28 mouse cellular contexts compared by ENCODE assay signal in the genomic region with DNA sequence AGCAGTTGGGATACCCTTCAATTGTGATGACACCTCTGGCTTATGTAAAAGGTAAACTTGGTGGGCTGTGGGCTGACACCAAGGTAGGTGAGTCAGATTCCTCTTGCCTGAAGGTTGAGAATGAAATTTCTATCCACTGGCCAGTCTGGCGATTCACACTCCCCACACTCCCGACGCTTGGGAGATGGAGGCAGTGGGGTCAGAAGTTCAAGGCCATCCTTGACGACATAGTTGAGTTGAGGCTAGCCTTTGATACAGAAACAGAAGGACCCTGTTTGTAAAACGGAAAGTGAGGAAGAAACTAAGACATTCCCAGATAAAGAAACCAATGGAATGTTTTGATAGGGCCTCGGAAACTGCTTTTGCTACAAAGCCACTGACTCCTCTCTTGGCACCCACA. TPM values are rescaled to one million over a fixed set of nuclear protein-coding genes. Genes with fewer than 3 reads are reported as not detected.
A peak's percentile ranks its signal among the peaks of the same experiment; 100 is the strongest.
DNase-seq lines count a peak whose midpoint lies in the region; ATAC-seq and TF ChIP-seq lines count a peak whose summit lies in the region.
"Had no signal": no experiment of that assay in that cellular context is flagged by ENCODE, and none has a peak within 500 bp of the region (broad histone marks: within the 10 kb centered on the region; RNA-seq: fewer than 3 reads in every experiment).

No protein-coding gene starts in this region.

- H3K4me3 ChIP-seq in heart, postnatal 0 days (ENCODE audit: low read depth, low read length), result no peak overlapping the region
- H3K4me3 ChIP-seq in megakaryocyte, embryonic 14.5 days (replicated peaks), result peak overlapping the region; percentile 1
- H3K4me3 ChIP-seq: embryonic facial prominence, embryonic 10.5 days; embryonic facial prominence, embryonic 12.5 days; forebrain, embryonic 13.5 days; forebrain, embryonic 15.5 days had no signal

- no peak for TF ChIP-seq EP300 in heart, postnatal 0 days (IDR thresholded peaks at IDR 0.05; ENCODE audit: low read depth)

- no peak for ATAC-seq in heart, postnatal 0 days (ENCODE audit: insufficient read depth, low read depth)
- no peak for ATAC-seq in megakaryocyte, adult 5-6 weeks (ENCODE audit: poor library complexity, severe bottlenecking)
- ATAC-seq: activated CD4-positive, CD25-positive, alpha-beta regulatory T cell, adult 4 months; forebrain, embryonic 13.5 days; forebrain, embryonic 15.5 days; Patski had no signal

- 0 out of 2 replicates have a peak, but pooled peaks cover 4% of the 10 kb centered on the region for H3K4me1 ChIP-seq in heart, postnatal 0 days (ENCODE audit: control insufficient read depth, insufficient read depth)
- H3K4me1 ChIP-seq in megakaryocyte, embryonic 14.5 days, result peaks cover 21% of the 10 kb centered on the region
- H3K4me1 ChIP-seq: embryonic facial prominence, embryonic 12.5 days had no signal

- H3K27ac ChIP-seq in heart, postnatal 0 days (ENCODE audit: low read depth), result no peak overlapping the region
- H3K27ac ChIP-seq: embryonic facial prominence, embryonic 10.5 days; embryonic facial prominence, embryonic 12.5 days; forebrain, embryonic 13.5 days; forebrain, embryonic 15.5 days had no signal

- WGBS in heart, postnatal 0 days, result 36% methylated on average over 6 of the region's 6 CpGs

- intact Hi-C loops in heart, postnatal 10 days (cut with DNase I), result loop anchor here (5.0 kb wide), 1 partner anchor 378 kb away; the partner anchor contains the start of genes Mdh2 and Styxl1

- no peaks in the 10 kb centered on the region for H3K27me3 ChIP-seq in heart, postnatal 0 days (ENCODE audit: control insufficient read depth, insufficient read depth, low read length)
- H3K27me3 ChIP-seq in megakaryocyte, embryonic 14.5 days (replicated peaks), result peaks cover 10% of the 10 kb centered on the region
- H3K27me3 ChIP-seq: embryonic facial prominence, embryonic 12.5 days; forebrain, embryonic 13.5 days; forebrain, embryonic 15.5 days; Patski had no signal

- no peaks in the 10 kb centered on the region for H3K9me3 ChIP-seq in heart, postnatal 0 days (replicated peaks; ENCODE audit: control insufficient read depth, low read length)
- 0 out of 2 replicates have a peak, but pooled peaks cover 3% of the 10 kb centered on the region for H3K9me3 ChIP-seq in megakaryocyte, embryonic 14.5 days
- H3K9me3 ChIP-seq: embryonic facial prominence, embryonic 10.5 days; embryonic facial prominence, embryonic 12.5 days; forebrain, embryonic 13.5 days; forebrain, embryonic 15.5 days had no signal

- no peaks in the 10 kb centered on the region for H3K36me3 ChIP-seq in heart, postnatal 0 days (replicated peaks; ENCODE audit: control insufficient read depth, insufficient read depth, low read length)
- H3K36me3 ChIP-seq in megakaryocyte, embryonic 14.5 days (replicated peaks; ENCODE audit: low read length), result no peaks in the 10 kb centered on the region
- H3K36me3 ChIP-seq: embryonic facial prominence, embryonic 10.5 days; embryonic facial prominence, embryonic 12.5 days; forebrain, embryonic 15.5 days had no signal

- no peak overlapping the region for H3K4me2 ChIP-seq in heart, postnatal 0 days (ENCODE audit: low read depth, low read length)
- H3K4me2 ChIP-seq: embryonic facial prominence, embryonic 12.5 days; forebrain, embryonic 13.5 days; forebrain, embryonic 15.5 days had no signal

- TF ChIP-seq CTCF in heart, postnatal 0 days (IDR thresholded peaks at IDR 0.05; ENCODE audit: low read depth), result no peak

- peak; percentile 17 for DNase-seq in heart, postnatal 0 days (ENCODE audit: low spot score)
- no peak for DNase-seq in heart, postnatal 10 days
- peak; percentile 66 for DNase-seq in testis, postnatal 10 days (ENCODE audit: low spot score)
- no peak for DNase-seq in layer of hippocampus, adult 9-11 months
- no peak for DNase-seq in layer of hippocampus, postnatal 10 days (ENCODE audit: low spot score in 2 of 2)
- DNase-seq: adrenal gland, adult 8-10 months; adrenal gland, postnatal 14 days; adrenal gland, postnatal 36 days; cerebellum, adult 11-12 months; cerebellum, adult 2 months; cerebellum, adult 9-10 months; cerebellum, postnatal 10 days; cerebellum, postnatal 25 days had no signal

- H3K9ac ChIP-seq in heart, postnatal 0 days (replicated peaks; ENCODE audit: low read depth, low read length), result no peak overlapping the region
- H3K9ac ChIP-seq: embryonic facial prominence, embryonic 12.5 days; forebrain, embryonic 13.5 days; forebrain, embryonic 15.5 days had no signal

RNA-seq across cellular contexts. Expression of gene Pom121, which starts 5.0 kb away (rescaled TPM):
- total RNA-seq in heart, postnatal 0 days (2014; rRNA removed; ENCODE audit: low replicate concordance), result 8.4 and 10.3 TPM in 2 replicates
- 3.6 and 4.4 TPM in 2 replicates for polyA plus RNA-seq in heart, postnatal 0 days (2015; fragmentation: Nextera tagmentation; extraction: Ambion mirVana)
- total RNA-seq in heart, postnatal 10 days (2021), result 10 to 100 TPM; 22.3 to 22.6 TPM
- 36.0 and 90.7 TPM in 2 replicates for polyA plus RNA-seq in megakaryocyte, embryonic 14.5 days (2012; ENCODE audit: insufficient read depth, low replicate concordance)
- 35.4 and 37.3 TPM in 2 replicates for total RNA-seq in megakaryocyte, adult 5-6 weeks (2015)
- total RNA-seq in megakaryocyte, adult 5-6 weeks (2017), result 5.2 and 7.4 TPM in 2 replicates
- total RNA-seq in layer of hippocampus, postnatal 10 days (2021), result 10 to 100 TPM; 39.9 to 43.9 TPM

RNA-seq across cellular contexts. Expression of gene Nsun5, which starts 29.6 kb away (rescaled TPM):
- 8.7 and 19.3 TPM in 2 replicates for total RNA-seq in heart, postnatal 0 days (2014; rRNA removed; ENCODE audit: low replicate concordance)
- polyA plus RNA-seq in heart, postnatal 0 days (2015; fragmentation: Nextera tagmentation; extraction: Ambion mirVana), result 11.4 and 13.1 TPM in 2 replicates
- 10 to 100 TPM; 16.4 to 20.0 TPM for total RNA-seq in heart, postnatal 10 days (2021)
- polyA plus RNA-seq in megakaryocyte, embryonic 14.5 days (2012; ENCODE audit: insufficient read depth, low replicate concordance), result 6.4 and 14.7 TPM in 2 replicates
- 7.0 and 7.4 TPM in 2 replicates for total RNA-seq in megakaryocyte, adult 5-6 weeks (2015)
- 10.2 and 11.9 TPM in 2 replicates for total RNA-seq in megakaryocyte, adult 5-6 weeks (2017)
- total RNA-seq in layer of hippocampus, postnatal 10 days (2021), result 10 to 100 TPM; 21.0 to 23.5 TPM

RNA-seq across cellular contexts. Expression of gene Trim50, which starts 46.3 kb away (rescaled TPM):
- not detected in 2 replicates for total RNA-seq in heart, postnatal 0 days (2014; rRNA removed; ENCODE audit: low replicate concordance)
- polyA plus RNA-seq in heart, postnatal 0 days (2015; fragmentation: Nextera tagmentation; extraction: Ambion mirVana), result not detected in 2 replicates
- under 1 TPM in 1 of 2 experiments, not detected in 1; 0.17 TPM for total RNA-seq in heart, postnatal 10 days (2021)
- not detected in 2 replicates for polyA plus RNA-seq in megakaryocyte, embryonic 14.5 days (2012; ENCODE audit: insufficient read depth, low replicate concordance)
- total RNA-seq in megakaryocyte, adult 5-6 weeks (2015), result not detected in 2 replicates
- total RNA-seq in megakaryocyte, adult 5-6 weeks (2017), result not detected in 2 replicates
- under 1 TPM in 1 of 2 experiments, not detected in 1; 0.22 TPM for total RNA-seq in layer of hippocampus, postnatal 10 days (2021)
- total RNA-seq: adrenal gland, adult 18-20 months; adrenal gland, adult 8-10 months; adrenal gland, postnatal 14 days; adrenal gland, postnatal 36 days; ES-E14; MEL had no signal
- polyA plus RNA-seq: C2C12; cortical plate, adult 2 months; embryonic facial prominence, embryonic 10.5 days; embryonic facial prominence, embryonic 12.5 days; embryonic facial prominence, embryonic 14.5 days; forebrain, embryonic 11.5 days; forebrain, embryonic 13.5 days; forebrain, embryonic 15.5 days; Patski had no signal

RNA-seq across cellular contexts. Expression of gene Fkbp6, which starts 49.5 kb away (rescaled TPM):
- not detected in 2 replicates for total RNA-seq in heart, postnatal 0 days (2014; rRNA removed; ENCODE audit: low replicate concordance)
- polyA plus RNA-seq in heart, postnatal 0 days (2015; fragmentation: Nextera tagmentation; extraction: Ambion mirVana), result not detected in 2 replicates
- under 1 TPM; 0.36 to 0.40 TPM for total RNA-seq in heart, postnatal 10 days (2021)
- polyA plus RNA-seq in megakaryocyte, embryonic 14.5 days (2012; ENCODE audit: insufficient read depth, low replicate concordance), result not detected in 2 replicates
- total RNA-seq in megakaryocyte, adult 5-6 weeks (2015), result not detected in 2 replicates
- total RNA-seq in megakaryocyte, adult 5-6 weeks (2017), result not detected in 2 replicates
- not detected for total RNA-seq in layer of hippocampus, postnatal 10 days (2021)
- total RNA-seq: adrenal gland, postnatal 14 days; adrenal gland, postnatal 36 days had no signal
- polyA plus RNA-seq: activated CD4-positive, CD25-positive, alpha-beta regulatory T cell, adult 4 months; C2C12; cerebellum, adult 2 months; embryonic facial prominence, embryonic 10.5 days; embryonic facial prominence, embryonic 12.5 days; embryonic facial prominence, embryonic 14.5 days; forebrain, embryonic 13.5 days; Patski had no signal

Comparison
In these comparisons a context has a peak if more than half of its experiments do, and no peak if none do; other contexts are left out.
1. DNase-seq: peak in heart, postnatal 0 days (single experiment) and testis, postnatal 10 days (single experiment); none in heart, postnatal 10 days (0 of 2), layer of hippocampus, adult 9-11 months (single experiment) and layer of hippocampus, postnatal 10 days (0 of 2).